In the genomic region with DNA sequence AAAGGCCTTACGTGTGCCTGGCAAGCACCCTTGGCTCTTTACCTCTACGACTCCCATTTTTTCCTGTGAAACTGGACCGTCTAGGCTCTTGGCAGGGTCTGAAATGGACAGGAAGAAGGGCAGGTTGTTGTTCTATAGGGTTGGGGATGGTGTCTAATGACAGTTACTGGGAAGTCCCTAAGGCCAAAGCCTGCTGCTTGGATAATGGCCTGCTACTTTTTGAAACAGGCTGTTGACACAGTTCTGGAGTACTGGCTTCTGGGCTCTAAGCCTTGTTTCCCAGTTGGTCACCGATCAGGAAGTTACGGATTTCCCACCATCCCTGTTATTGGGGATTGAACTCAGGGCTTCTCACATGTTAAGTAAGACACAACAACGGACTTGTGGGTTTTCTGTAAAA, we compare ENCODE assay signal across 7 mouse cellular contexts. TPM values are rescaled to one million over a fixed set of nuclear protein-coding genes. Genes with fewer than 3 reads are reported as not detected.
DNase-seq lines count a peak whose midpoint lies in the region; ATAC-seq and TF ChIP-seq lines count a peak whose summit lies in the region.

No protein-coding gene starts in this region.

- 0 out of 2 replicates have a peak overlapping the region, but pooled peaks have one; percentile 32 for H3K4me2 ChIP-seq in forebrain, embryonic 15.5 days (replicated peaks)
- 0 out of 2 replicates have a peak overlapping the region, but pooled peaks have one; percentile 25 for H3K4me2 ChIP-seq in liver, embryonic 12.5 days

- TF ChIP-seq POLR2A in small intestine, adult 2 months (IDR thresholded peaks at IDR 0.05; ENCODE audit: low read depth, low read length), result no peak

- H3K27me3 ChIP-seq in megakaryocyte, embryonic 14.5 days (replicated peaks), result no peaks in the 10 kb centered on the region
- no peaks in the 10 kb centered on the region for H3K27me3 ChIP-seq in forebrain, embryonic 15.5 days
- H3K27me3 ChIP-seq in liver, embryonic 12.5 days (replicated peaks), result no peaks in the 10 kb centered on the region
- H3K27me3 ChIP-seq in small intestine, adult 2 months (ENCODE audit: control insufficient read depth, insufficient read depth, low read length), result no peaks in the 10 kb centered on the region

- H3K4me3 ChIP-seq in megakaryocyte, embryonic 14.5 days (replicated peaks), result peak overlapping the region; percentile 77
- no peak overlapping the region for H3K4me3 ChIP-seq in forebrain, embryonic 15.5 days
- no peak overlapping the region for H3K4me3 ChIP-seq in liver, embryonic 12.5 days
- peak overlapping the region; percentile 26; the same call in 1 of the 2 replicates for H3K4me3 ChIP-seq in small intestine, adult 2 months (ENCODE audit: low read depth, low read length)

- H3K9ac ChIP-seq in forebrain, embryonic 15.5 days (replicated peaks), result no peak overlapping the region; the same call in 1 of the 2 replicates
- H3K9ac ChIP-seq in liver, embryonic 12.5 days, result no peak overlapping the region

- no peak for ATAC-seq in megakaryocyte, adult 5-6 weeks (ENCODE audit: poor library complexity, severe bottlenecking)
- no peak for ATAC-seq in forebrain, embryonic 15.5 days (replicated peaks)
- ATAC-seq in liver, embryonic 12.5 days, result no peak

- no peak for TF ChIP-seq CTCF in small intestine, adult 2 months (IDR thresholded peaks at IDR 0.05; ENCODE audit: extremely low read depth, insufficient read length, insufficient replicate concordance, low read depth, low read length)

- no peak for DNase-seq in adrenal gland, postnatal 14 days
- no peak for DNase-seq in left cerebral cortex, adult 9 months (ENCODE audit: low spot score in 2 of 2)

- H3K36me3 ChIP-seq in megakaryocyte, embryonic 14.5 days (replicated peaks; ENCODE audit: low read length), result peaks cover 48% of the 10 kb centered on the region
- H3K36me3 ChIP-seq in forebrain, embryonic 15.5 days, result no peaks in the 10 kb centered on the region
- H3K36me3 ChIP-seq in liver, embryonic 12.5 days, result peaks cover 16% of the 10 kb centered on the region
- peaks cover 2% of the 10 kb centered on the region; the same call in 1 of the 2 replicates for H3K36me3 ChIP-seq in small intestine, adult 2 months (ENCODE audit: control insufficient read depth, insufficient read depth, low read length)

- no peaks in the 10 kb centered on the region for H3K9me3 ChIP-seq in megakaryocyte, embryonic 14.5 days
- H3K9me3 ChIP-seq in forebrain, embryonic 15.5 days, result no peaks in the 10 kb centered on the region
- no peaks in the 10 kb centered on the region for H3K9me3 ChIP-seq in liver, embryonic 12.5 days (replicated peaks)

- peaks cover 83% of the 10 kb centered on the region for H3K4me1 ChIP-seq in megakaryocyte, embryonic 14.5 days
- H3K4me1 ChIP-seq in forebrain, embryonic 15.5 days, result peaks cover 73% of the 10 kb centered on the region
- H3K4me1 ChIP-seq in liver, embryonic 12.5 days, result peaks cover 73% of the 10 kb centered on the region
- H3K4me1 ChIP-seq in small intestine, adult 2 months (ENCODE audit: control insufficient read depth, insufficient read depth, insufficient read length, low read length), result peaks cover 52% of the 10 kb centered on the region

- H3K27ac ChIP-seq in forebrain, embryonic 15.5 days (replicated peaks), result no peak overlapping the region
- H3K27ac ChIP-seq in liver, embryonic 12.5 days, result no peak overlapping the region
- H3K27ac ChIP-seq in small intestine, adult 2 months (ENCODE audit: insufficient read depth, low read depth, low read length), result no peak overlapping the region

- WGBS in forebrain, embryonic 15.5 days, result 89% methylated on average over 6 of the region's 6 CpGs
- WGBS in liver, embryonic 12.5 days (ENCODE audit: insufficient replicate concordance), result 85% methylated on average over 6 of the region's 6 CpGs
- 76% methylated on average over 6 of the region's 6 CpGs for WGBS in small intestine, adult 2 months

RNA-seq across cellular contexts. Expression of gene Psap, which starts 2.9 kb away (rescaled TPM):
- polyA plus RNA-seq in megakaryocyte, embryonic 14.5 days (2012; ENCODE audit: insufficient read depth, low replicate concordance), result 220 and 417 TPM in 2 replicates
- total RNA-seq in megakaryocyte, adult 5-6 weeks (2015), result 2,144 and 2,167 TPM in 2 replicates
- 2,372 and 2,545 TPM in 2 replicates for total RNA-seq in megakaryocyte, adult 5-6 weeks (2017)
- 141 and 169 TPM in 2 replicates for polyA plus RNA-seq in forebrain, embryonic 15.5 days (2015; fragmentation: Nextera tagmentation; extraction: Ambion mirVana)
- polyA plus RNA-seq in liver, embryonic 12.5 days (2016; fragmentation: Nextera tagmentation; extraction: Ambion mirVana), result 42.9 and 43.3 TPM in 2 replicates
- polyA plus RNA-seq in small intestine, adult 2 months (2012; rRNA removed), result 306 and 443 TPM in 2 replicates
- total RNA-seq in adrenal gland, postnatal 14 days (2021), result 876 and 969 TPM in 2 replicates

Comparison
In these comparisons a context has a peak if more than half of its experiments do, and no peak if none do; other contexts are left out.
1. H3K4me3 ChIP-seq: peak in megakaryocyte, embryonic 14.5 days (single experiment) and small intestine, adult 2 months (single experiment); none in forebrain, embryonic 15.5 days (single experiment) and liver, embryonic 12.5 days (single experiment).